Mouse (Mus musculus) adrenal gland, postnatal 4 days (tissue): Measurements from ENCODE around the gene Rwdd2a. TPM values are rescaled to one million over a fixed set of nuclear protein-coding genes. Genes with fewer than 3 reads are reported as not detected.

ENCODE experiments used
- DNase-seq, 2 experiments: peaks; one replicate each; pipeline ENCODE4 v3.0.0; 2021 to 2022; ENCODE audit warnings: low spot score in 2 of 2, mixed read lengths in 2 of 2
- long read RNA-seq, 2 experiments: library from polyadenylated mRNA; stranded (forward); transcript quantifications; one replicate each; pipeline ENCODE4 v2.0.0; 2021
- total RNA-seq, 2 experiments: library from RNA; stranded (reverse); gene quantifications; 2 replicates each; pipeline ENCODE4 v1.2.3; 2021

Rwdd2a gene
- 10 to 100 TPM; 14.2 to 15.1 TPM for total RNA-seq
- long read RNA-seq, experiment 1, transcript Rwdd2a-203 (3 exons, 1,054 nt): major isoform, 18 of 21 reads
- long read RNA-seq, experiment 1, partial matches to known transcripts: 2 of 21 reads
- long read RNA-seq, experiment 1, other reads (novel, unspliced or antisense): 1 of 21 reads
- long read RNA-seq, experiment 2, transcript Rwdd2a-203 (3 exons, 1,054 nt): major isoform, 8 of 15 reads
- long read RNA-seq, experiment 2, transcript Rwdd2a-201 (3 exons, 1,355 nt): minor isoform, 5 of 15 reads
- long read RNA-seq, experiment 2, partial matches to known transcripts: 0 of 15 reads
- long read RNA-seq, experiment 2, other reads (novel, unspliced or antisense): 2 of 15 reads

DNA sequence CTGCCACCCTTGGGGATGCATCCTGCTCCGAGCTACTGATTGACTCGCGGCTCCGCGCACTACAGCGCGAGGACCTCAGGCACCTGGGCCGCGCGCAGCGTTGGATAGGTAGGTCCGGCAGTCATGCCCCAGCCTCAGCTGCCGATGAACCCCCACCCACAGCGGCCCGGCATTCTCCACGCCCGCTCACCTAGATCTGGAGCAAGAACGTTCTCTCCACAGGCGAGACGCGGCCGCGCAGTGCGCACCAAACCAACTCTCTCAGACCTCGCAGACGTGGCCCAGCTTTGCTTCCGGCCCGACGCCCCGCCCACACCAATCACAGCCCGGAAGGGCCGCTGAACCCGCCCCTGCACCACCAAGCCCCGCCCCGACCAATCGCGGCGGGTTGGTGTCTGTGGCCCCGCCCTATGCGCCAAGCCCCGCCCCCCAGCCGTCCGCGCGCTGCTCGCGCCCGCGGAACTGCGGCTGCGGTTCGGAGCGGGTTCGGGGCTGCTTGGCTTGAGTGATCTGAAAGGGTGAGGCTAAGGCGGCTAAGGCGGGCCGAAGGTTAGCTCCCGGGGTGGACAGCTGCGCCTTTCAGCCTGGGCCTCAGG is at the start of gene Rwdd2a, which contains the start of gene Pgm3:
Rwdd2a (plus strand) TSS at position 452 of the 596 bp plus-strand sequence.
Pgm3 (minus strand) TSS at position 303 of the 596 bp plus-strand sequence.
- peak; percentile 92 to 96 for DNase-seq

DNA sequence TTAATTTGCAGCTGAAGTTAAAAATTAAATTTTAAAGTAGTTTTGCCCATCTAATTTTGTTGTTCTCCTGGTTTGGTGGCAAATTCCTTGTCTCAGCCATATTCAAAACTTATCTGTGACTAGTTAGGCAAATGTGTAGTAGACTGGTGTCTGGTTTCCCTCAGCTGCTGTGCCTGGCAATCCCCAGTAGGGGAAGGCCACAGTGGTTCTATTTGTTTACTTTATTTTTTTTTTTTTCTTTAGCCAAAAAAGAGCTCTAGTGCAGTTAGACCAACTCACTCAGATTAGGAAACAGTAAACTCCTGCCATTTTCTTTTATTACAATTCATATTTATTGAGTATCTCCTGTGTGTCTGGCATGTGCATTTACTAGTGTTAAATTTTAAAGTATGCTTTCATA is 49.5 kb upstream of the Rwdd2a start:
- no peak for DNase-seq

DNA sequence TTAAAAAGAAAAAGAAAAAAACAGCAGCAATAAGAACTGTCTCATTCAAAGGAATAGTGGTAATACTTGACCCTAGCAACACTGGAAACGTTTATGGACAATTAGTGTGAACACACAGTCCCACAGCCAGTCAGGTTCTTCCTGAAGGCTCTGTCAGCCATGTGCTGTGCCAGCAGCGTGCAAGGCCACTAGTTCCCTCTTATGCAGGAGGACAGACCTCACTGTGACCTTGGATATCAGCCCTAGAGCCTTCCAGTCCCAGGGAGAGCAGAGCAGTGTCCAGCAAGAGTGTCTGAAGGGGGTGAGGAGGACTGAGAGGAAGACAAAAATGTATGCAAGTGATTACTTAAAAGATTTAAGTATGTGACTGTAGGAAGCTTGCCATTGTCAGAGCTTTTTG is 46.2 kb upstream of the Rwdd2a start:
- no peak for DNase-seq

DNA sequence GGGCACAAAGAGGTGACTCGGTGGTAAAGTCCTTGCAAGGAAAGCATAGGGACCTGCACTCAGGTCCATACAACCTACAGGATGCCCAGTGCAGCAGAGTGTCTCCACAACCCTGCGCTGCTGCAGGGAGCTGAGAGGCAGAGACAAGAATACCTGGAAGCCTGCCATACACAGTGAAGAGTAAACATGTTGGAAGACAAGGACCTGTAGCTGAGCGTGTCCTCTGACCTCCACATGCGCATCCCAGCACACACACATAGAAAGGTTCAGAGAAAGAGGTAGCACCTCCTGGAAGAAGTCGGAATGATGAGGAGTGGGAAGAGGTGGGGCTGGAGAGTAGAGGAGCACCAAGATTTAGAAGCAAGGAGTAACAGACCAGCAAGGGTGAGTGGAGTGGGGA is 37.7 kb upstream of the Rwdd2a start:
- DNase-seq: no peak

DNA sequence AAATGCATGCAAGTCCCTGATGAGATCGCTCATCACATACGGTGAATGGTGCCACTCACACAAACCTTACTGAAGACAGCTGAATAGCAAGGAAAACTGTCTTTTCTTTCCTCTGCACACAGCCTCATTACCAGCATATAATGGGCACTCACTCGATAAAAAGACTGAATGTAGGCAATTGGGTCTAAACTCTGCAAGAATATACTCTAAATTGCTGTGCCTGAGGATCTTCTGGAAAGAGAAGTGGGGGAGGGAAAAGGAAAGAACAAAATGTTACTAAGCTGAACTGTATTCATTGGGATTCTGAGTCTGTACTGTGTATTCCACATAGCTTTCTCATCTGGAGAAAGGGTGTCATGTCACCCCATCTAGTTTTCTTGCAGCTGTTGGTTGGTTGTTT is 28.3 kb upstream of the Rwdd2a start:
- no peak for DNase-seq

DNA sequence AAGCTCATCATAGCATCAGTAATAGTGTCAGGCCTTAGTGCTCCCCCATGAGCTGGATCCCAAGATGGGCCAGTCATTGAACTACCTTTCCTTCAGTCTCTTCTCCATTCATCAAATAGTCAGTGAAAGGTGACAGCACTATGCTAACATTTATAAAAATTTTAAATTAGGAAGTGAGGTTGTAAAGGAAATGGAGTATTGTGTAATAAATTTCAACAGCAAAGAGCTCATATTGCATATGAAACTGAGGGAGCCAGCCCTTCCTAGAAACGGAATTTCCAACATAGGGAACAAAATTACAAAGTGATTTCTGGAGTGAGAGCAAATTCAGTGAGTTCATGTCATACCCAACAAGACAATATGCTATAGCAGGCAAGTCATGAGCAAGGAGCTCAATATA is 27.2 kb upstream of the Rwdd2a start:
- no peak for DNase-seq

DNA sequence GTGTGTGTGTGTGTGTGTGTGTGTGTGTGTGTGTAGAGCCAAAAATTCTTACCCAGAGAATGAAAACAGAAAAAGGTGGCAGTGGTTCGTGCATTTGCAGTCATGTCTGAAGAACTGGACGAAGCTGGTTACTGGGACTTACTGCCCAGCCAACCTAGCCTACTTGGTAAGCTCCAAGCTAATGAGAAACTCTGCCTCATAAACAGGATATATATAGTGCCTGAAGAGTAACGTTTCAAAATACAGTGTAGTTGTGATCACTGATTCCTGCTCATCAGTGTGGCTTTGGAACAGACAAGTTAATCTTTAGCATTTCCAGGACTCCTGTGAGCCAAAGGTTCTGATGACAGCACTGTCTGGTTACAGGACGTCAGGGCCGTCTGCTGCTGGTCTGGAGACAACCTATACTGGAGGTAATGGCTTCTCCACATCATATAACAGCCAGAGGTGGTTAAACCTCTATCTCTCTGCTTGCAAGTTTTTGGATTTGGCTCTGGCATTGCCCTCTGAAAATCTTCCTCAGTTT is 22.1 kb upstream of the Rwdd2a start:
- DNase-seq: no peak

DNA sequence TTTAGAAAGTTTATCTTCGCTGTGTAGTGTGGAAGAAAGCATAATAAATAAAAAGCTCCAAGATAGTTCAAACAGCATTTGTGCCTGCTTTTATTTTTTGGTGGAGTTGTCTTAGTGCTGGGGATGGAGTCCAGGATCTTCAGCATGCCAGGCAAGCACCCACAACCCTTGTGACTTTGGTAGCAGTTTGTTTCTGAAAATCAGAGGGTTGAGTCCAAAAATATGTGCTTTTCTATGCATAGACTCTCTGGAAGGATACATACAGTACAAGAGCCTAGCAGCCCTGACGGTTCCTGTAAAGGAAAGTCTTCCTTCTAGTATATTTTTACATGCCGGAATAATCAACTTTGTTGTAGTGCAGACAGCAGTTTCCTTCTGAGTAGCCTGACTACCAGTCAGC is 21.1 kb upstream of the Rwdd2a start:
- DNase-seq: no peak

DNA sequence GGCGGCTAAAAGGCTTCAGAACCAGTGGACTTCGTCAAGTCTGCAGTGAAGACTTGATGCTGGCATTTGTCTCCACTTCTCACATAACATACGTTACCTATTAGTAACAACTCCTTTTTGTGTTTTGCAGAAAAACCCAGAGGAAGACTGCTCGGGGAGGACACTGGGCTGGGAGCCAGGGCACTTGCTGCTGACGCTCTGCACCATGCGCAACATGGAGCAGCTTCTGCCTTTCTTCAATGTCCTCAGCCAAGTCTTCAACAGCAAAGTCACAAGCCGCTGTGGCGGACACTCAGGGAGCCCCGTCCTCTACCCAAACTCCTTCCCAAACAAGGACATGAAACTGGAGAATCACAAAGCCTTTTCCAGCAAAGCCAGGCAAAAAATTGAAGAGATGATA is 17.9 kb upstream of the Rwdd2a start:
- DNase-seq: no peak

DNA sequence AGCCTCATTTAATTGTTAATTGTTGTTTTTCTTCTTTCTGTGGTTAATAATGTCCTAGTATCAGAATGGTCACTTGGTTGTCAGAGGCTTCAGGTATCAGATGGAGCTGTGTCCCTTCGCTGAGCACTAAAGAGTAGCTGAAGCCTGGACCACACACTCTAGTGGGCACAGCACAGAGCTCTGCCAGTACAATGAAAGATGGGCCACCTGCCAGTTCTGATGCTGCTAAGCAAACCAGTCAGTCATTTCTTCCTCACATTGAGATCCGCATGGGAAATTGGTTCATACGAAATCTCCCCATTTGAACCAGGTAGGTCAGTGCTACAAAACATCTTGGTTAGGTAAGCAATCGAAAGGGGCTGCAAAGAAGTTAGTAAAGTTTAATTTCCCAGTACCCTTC is 17.1 kb upstream of the Rwdd2a start:
- no peak for DNase-seq

DNA sequence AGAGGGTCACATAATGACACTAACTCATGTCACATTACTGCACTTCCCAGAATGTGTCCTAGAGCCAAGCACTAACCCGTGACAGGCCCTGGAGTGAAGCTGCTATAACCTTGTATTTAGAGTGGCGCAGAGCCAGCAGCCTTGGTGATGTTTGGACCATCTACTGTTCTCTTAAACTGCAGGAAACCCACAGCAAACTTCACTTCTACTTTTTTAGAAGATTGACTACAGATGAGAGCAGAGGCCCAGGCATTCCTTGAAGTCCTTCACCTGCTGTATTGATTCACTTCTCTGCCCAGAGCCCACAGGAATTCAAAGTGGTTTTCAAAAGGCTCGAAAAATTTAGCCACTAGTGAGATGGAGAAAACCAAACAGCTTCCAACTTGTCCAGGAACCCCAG is 11.2 kb upstream of the Rwdd2a start:
- DNase-seq: peak in 1 of 2 experiments; percentile 27

DNA sequence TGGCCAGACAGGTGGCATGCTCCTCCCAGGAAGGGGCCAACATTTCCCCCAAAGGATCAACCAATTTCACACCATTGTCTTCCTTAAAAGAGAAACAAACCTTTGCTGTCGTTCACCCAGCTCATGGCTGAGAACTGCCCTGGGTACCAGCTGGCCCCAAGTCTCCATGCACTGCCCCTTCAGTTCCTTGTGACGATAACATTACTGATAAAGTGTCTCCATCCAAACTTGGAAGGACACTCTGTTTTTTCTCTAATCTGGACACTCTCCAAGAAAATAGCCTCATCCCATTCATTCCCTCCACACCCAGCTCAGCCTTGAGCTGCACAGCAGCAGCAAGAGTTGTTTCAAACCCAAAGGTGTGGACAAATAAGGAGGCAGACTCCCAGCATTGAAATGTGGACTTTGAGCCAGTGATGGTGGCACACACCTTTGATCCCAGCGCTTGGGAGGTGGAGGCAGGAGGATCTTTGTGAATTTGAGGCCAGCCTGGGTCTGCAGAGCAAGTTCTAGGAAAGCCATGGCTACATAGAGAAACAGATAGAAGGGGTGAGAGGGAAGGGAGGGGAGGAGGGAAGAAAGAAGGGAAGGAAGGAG is 2.4 kb upstream of the Rwdd2a start:
- DNase-seq: no peak

DNA sequence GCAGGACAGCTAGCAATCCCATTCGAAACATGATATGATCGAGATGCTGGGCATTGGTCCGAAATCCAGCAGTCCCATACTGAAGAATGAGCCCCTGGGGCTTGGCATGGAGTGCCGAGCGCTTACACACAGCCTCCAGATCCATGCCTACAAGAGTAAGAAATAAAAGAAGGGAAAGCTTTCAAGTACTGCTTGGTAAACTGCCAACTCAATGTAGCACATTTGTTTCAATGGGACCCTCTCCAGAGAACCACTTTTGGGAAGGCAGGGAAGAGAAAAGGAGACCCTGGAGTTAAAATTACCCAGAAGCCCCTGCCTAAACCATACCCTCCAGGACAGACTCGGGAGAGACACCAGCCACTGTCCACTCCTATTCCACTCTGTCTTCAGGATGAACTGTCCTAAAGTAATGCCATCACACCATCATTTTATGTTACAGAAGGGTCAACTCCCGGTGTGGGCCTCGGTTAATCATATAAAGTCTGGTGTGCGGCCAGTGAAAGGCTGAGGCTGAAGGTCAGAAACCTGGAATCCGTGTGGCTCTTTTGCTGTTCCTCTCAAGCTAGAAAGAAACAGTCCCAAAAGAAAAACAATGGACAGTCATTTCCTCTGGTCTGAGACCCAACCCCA is 1.4 kb upstream of the Rwdd2a start:
- no peak for DNase-seq

DNA sequence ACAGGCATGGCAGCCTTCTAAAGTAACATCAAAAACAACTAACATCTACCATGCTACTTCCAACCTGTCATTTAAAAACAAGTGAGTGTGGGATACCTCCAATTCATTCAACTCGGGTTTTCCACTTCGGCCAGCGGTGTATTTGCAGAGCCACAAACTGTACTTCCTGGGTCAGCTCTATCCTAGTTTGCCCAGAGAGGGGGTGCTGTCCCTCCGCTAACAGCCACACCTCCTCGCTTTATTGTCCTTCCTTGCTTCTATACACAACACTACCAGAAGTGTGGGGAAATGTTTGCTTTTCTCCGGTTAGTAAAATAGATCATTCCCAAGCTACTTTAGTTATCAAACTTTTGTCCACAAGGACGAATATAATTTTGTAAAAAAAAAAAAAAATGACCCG is 845 bp upstream of the Rwdd2a start:
- no peak for DNase-seq

DNA sequence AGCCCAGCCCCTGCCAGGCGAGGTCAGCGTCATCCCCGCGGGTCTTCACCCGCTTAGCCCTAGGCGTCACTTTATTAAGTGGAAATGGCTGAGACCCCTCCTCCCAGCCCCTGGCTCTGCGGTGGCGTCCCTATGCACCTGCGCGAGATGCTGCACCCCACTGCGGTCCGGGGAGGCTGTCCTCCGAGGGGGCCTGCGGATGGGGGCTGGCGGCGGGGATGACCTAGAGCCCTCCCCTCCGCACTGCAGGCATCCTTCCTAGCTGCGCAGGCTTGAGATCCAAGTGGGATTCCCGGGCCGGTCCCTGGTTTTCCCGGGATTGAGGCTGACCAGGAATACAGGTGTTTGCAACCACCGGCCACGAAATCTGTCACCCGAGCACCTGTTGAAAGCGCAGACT is 405 bp downstream of the Rwdd2a start:
- peak in 1 of 2 experiments; percentile 18 for DNase-seq

DNA sequence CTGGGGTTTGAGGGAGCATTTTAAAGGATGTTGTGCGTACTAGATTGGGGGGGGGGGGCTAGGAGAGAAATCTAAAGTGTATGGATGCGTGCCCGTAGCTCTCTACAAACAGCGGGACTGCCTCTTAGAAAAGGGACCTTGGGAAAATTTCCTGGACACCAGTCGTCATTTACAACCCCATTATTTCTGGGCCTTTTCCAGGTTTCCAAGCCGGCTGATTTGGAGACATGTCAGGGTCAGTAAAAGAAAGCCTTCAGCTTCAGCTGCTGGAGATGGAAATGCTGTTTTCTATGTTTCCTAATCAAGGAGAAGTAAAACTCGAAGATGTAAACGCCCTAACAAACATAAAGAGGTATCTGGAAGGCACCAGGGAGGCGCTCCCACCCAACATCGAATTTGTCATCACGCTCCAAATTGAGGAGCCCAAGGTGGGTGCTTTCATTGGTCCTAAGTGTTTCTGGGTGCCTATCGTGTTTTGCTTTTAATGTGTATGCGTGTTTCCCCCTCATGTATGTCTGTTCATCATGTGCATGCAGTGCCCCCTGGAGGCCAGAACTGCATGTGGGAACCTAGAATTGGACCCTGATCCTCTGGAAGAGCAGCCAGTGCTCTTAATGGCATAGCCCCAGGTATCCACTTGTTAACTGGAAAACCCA is 973 bp downstream of the Rwdd2a start:
- DNase-seq: peak; percentile 52 to 65

DNA sequence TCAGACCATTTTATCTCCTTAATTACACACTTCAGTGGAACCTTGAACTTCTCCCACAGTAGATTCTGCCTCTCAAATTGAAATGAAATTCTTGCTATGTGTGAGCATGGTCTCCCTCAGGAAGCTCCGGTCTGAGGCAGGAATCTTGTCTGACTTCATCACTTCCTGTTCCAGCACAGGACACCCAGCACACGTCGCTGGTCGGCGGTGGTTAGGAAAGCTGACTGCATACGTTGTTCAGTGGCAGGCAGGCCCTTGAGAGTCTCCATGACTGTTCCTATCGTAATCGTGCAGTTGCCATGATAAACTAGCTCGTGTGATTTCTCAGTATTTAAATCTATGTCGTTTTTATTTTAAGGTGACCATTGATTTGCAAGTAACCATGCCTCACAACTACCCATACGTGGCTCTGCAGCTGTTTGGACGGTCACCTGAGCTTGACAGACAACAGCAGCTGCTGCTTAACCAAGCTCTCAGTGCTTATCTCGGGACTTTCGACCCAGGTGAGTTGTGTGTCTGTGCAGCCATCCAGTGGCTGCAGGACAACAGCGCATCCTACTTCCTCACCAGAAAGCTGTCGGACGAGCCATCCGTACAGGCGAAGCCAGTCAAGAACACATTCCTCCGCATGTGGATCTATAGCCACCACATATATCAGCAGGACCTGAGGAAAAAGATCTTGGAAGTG is 2.0 kb downstream of the Rwdd2a start:
- no peak for DNase-seq

DNA sequence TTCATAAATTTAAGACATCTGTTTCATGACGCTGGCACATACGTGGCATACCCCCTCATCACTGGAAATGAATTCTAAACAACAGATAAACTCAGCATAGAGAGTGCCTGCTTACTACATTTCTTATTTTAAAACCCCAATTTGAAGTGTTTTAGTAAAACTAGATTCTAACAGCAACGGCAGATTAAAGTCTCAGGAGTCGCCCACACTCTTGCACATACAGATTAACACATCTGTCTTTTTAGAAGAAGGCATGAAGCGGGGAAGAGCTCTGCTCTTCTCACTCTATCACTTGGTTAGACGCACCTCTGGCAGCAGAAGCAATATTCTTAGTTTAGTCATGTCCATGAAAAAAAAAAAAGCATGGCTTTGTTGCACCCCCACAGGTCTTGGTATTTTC is 3.4 kb downstream of the Rwdd2a start:
- no peak for DNase-seq

DNA sequence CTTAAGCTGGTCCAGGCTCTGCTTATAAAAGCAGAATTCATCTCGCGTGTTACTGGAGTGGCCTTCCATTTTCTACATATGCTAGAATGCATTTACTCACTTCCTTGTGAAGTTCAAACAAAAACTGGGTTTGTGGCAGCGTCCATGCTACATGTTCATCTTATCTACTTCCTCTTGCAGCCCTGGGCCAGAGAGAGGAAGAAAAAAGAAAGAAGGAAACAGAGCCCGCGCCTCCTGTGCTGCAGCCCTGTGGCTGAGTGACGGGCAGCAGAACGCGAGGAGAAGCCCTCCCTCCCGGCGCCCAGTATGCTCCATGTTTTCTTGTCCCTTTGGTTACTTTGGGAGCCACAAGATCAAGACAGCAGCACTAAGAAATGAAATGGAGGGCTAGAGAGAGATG is 7.9 kb downstream of the Rwdd2a start:
- no peak for DNase-seq

DNA sequence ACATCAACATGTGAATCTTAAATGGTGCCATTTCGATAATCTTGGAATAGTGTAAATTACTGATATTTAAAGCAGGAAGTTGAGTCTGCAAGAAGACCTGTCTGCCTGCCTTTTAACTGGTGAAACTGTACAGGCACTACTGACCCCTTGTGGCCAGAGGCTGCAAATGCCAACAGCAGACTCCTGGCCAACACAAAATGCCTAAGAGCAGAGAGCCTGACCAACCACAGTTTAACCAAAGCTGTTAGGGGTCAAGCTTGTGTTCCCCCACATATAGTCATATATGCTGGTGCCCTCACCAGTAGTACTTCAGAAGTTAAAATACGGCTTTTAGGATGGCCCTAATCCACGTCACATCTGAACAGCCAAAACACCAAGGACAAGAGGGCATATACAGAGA is 11.9 kb downstream of the Rwdd2a start:
- peak in 1 of 2 experiments; percentile 48 for DNase-seq
